Mouse (Mus musculus): ENCODE data around the gene Itm2c.

Itm2c gene

DNA sequence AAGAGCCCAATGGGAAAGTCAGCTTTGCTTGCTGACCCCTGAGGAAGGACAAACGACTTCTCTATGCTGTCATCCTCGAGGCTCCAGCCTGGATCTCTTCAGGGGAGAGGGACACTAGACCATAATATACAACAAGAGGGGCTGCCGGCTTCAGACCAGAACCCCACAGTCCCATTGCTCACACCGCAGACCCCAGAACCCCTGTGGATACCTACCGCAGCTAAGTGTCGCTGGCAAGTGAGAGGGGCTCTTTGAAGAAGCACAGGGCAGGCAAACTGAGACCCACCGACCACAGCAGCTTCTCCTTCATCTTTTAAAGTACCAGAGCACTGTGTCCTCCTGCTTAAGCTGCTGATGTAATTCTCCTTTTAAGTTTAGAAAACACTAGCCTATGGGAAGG is 40.5 kb downstream of the Itm2c start:
- no peak for DNase-seq

DNA sequence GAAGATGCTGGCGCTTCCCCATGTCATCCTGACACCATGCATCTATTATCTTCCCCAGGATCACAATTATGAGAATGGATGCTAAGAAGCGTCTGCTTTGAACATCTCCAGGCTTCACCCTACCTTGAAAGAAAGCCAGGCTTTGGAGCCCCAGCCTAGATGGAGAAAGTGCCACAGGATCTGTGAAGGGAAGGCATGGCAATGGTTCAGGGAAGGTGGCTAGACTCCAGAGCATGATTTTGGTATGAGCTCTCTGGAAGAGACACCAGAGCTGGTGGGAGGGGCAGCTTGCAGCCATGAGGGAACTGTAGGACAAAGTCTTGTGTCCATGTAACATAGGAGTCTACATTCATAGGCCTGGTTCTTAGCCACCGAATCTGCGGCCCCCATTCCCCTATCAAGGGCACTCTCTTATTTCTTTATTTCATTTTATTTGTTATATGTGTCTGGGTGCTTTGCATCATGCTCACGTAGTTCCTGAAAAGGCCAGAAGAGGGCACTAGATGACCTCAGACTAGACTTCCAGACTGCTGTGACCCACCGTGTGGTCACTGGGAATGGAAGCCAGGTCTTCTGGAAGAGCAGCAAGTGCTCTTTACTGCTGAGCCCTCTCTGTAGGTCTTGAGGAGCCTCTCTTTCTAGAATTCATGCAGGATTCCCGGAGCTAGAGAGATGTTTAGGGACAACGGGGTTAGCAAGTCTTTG is 41.2 kb downstream of the Itm2c start:
- DNase-seq, result peak; percentile 73

DNA sequence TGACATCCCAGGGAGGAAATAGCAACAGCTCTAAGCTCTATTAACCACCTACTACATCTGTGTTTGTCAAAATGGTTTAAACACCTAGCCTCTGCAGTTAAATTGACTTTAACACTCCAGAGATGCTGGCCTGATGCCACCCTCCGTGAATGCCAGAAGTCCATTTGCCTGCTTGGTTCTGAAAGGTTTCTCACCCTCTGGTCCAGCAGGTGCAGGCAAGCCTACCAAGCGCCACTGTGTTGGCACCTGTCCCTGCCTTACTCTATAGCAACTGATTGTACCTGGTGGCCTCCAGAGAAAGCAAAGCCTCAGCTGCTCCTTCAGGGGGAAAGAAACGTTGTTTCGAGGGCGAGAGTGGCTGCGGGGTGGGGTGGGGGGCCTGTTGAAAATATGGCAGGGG is 42.2 kb downstream of the Itm2c start:
- DNase-seq, result no peak

DNA sequence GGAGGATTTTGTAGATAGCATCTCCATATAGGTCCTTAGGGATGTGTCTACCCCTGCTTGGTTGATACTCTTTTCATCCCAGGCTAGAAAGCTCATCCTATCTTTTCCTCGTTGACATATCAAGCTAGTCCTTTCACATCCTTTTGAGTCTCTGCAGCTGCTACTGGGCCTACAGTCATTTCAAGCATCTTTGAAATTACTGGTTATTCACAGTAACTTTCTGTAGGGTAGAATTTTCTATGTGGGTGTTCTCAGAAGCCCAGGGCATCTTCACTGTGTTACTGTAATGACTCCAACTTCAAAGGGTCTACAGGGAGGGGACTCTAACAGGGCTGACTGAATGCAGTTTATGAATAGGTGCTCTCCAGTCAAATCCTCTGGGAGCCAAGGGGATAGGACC is 43.2 kb downstream of the Itm2c start:
- no peak for DNase-seq

DNA sequence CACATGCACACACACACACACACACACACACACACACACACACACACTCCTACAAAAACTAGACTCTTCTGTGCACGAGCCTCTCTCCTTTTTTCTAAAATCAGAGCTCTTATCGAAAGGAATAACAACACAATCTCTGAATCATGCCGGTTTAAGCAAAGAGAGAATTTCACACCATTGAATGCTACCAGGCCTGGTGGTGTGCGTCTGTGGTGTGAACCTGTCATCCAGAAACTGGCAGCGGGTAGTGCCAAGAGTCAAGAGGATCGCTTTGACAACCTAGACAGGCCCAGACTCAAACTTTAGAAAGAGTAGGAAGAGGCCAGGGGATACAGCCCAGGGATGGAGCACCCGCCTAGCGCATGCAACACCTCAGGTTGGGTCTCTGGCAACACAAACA is 48.2 kb downstream of the Itm2c start:
- DNase-seq, result no peak

DNA sequence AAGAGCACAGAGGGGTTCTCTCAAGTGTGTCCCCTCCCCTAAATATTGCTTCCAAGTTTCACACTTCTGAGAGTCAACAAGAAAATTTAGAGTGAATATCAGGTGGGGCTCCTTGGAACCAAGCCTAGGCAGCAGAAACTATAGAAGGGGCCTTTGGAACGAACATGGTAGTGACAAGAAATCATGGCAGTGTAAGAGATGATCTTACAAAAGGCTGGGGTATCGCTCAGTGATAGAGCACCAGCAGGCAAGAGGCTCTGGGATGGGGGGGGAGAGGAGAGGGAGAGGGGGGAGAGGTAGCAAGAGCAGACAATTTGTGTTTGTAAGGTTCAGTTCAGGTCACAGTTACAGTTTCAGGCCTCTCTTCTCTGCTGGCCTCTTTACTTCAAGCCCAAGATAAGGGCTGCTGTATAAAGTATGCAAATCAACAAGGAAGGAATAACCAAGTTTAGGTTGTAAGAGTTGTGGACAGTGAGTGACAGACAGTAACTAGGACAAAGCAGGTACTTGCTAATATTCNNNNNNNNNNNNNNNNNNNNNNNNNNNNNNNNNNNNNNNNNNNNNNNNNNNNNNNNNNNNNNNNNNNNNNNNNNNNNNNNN is 55.1 kb downstream of the Itm2c start:
- DNase-seq, result no peak

DNA sequence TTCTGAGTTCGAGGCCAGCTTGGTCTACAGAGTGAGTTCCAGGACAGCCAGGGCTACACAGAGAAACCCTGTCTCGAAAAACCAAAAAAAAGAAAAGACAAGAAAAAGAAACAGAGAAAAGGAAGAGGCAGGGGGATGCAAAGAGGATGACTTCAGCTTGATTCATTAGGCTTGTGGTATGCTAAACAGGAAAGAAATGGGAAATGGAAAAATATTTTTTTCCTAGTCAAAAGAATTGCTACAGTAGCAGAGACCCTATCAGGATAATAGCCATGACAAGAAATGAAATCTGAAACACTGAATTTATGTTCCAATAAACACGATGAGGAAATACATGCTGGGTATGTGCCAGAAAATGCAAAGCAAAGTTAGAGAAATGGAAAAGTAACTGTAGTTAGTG is 61.1 kb downstream of the Itm2c start:
- DNase-seq, result no peak

DNA sequence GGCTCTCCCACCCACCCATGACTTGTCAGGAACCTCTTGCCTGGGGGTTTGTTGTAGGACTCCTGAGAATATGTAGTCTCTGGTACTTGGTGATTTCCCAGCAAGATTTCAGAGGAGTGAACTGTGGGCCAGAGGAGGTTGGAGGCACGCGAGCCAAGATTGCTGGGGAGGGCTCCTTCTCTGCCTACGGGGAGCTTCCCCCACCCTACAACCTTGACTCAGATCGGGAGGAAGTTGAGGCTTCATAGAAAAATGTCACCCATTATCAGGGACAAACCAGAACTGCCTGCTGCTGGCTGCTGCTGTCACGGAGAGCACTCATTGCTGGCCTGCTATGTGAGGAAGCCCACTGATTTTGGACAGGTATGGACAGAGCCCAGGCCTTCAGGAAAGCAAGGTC is 63.2 kb downstream of the Itm2c start:
- DNase-seq, result no peak

DNA sequence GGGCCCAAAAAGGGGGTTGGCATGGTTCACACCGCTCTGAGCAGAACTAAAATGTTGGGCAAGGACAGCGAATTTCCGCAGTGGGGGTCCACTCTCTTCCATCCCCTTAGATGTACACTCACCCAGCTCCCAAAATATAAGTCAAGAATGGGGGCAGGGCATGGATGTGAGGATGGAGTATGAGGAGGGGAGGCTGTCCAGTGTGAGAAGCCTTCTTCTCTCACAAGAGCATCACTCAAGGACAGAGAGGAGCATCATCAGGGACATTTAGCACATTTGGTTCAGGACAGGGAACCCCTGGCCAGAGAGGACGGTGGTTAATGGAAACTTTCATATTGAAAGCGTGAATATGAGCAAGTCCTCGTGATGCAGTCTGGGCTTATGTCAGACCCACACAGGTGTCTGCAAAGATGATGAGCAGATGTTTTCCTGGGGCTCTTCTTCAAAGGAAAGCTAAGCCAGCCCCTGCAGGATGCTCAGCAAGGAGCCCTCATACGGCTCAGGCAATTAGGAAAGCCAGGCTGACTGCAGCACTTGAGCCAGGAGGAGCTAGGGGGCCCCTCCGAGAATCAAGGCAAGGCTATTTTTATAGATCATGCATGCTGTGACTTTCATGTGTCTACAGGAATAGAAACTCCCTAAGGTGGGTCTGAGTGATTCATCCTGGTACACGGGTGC is 64.0 kb downstream of the Itm2c start:
- DNase-seq, result no peak
